In genomic region chrX:11437151-11437944, GRCm38 (mm10) we compare ENCODE assay signal across 10 mouse cellular contexts.
A peak's percentile ranks its signal among the peaks of the same experiment; 100 is the strongest.
DNase-seq lines count a peak whose midpoint lies in the region; ATAC-seq and TF ChIP-seq lines count a peak whose summit lies in the region.
"Had no signal": no experiment of that assay in that cellular context is flagged by ENCODE, and none has a peak within 500 bp of the region (broad histone marks: within the 10 kb centered on the region; RNA-seq: fewer than 3 reads in every experiment).

No protein-coding gene starts in this region.

- 0 out of 2 replicates have a peak overlapping the region, but pooled peaks have one; percentile 35 for H3K27ac ChIP-seq in stomach, postnatal 0 days (replicated peaks)
- H3K27ac ChIP-seq: liver, embryonic 14.5 days had no signal

- ATAC-seq in stomach, postnatal 0 days (ENCODE audit: low FRiP score, low TSS enrichment) = peak; percentile 29; the same call in 1 of the 2 replicates
- ATAC-seq in erythroid progenitor cell, adult 5-6 weeks (replicated peaks; ENCODE audit: low FRiP score, poor library complexity, severe bottlenecking) = no peak

- H3K27me3 ChIP-seq in stomach, postnatal 0 days (ENCODE audit: control insufficient read depth, insufficient read depth, low read length) = no peaks in the 10 kb centered on the region

- no peak overlapping the region for H3K9ac ChIP-seq in stomach, postnatal 0 days (ENCODE audit: low read length)
- H3K9ac ChIP-seq: liver, embryonic 14.5 days had no signal

- no peak for TF ChIP-seq EP300 in stomach, postnatal 0 days (optimal IDR thresholded peaks at IDR 0.05)

- no peak for TF ChIP-seq CTCF in stomach, postnatal 0 days (IDR thresholded peaks at IDR 0.05; ENCODE audit: low read depth)

- DNase-seq in adrenal gland, adult (ENCODE audit: inconsistent age in 2 of 2, low spot score in 1 of 2) = peak; percentile 19 to 52
- DNase-seq in adrenal gland, postnatal 10 days = no peak
- peak; percentile 7 for DNase-seq in left cerebral cortex, adult 11 months (ENCODE audit: low spot score)
- no peak for DNase-seq in left cerebral cortex, adult 18-20 months (ENCODE audit: low spot score in 2 of 2)
- DNase-seq in heart, postnatal 10 days = peak; percentile 35 to 46
- peak; percentile 24 for DNase-seq in left cerebral cortex, postnatal 4 days
- no peak for DNase-seq in stomach, postnatal 0 days (ENCODE audit: low spot score)

- no peak overlapping the region for H3K4me3 ChIP-seq in stomach, postnatal 0 days (ENCODE audit: low read depth, low read length)
- H3K4me3 ChIP-seq: erythroblast, embryonic 14.5 days had no signal

- H3K9me3 ChIP-seq in stomach, postnatal 0 days (ENCODE audit: control insufficient read depth, low read length) = no peaks in the 10 kb centered on the region

- 49% methylated on average over 12 of the region's 12 CpGs for WGBS in stomach, postnatal 0 days

- intact Hi-C loops in heart, postnatal 10 days (cut with DNase I) = no loop called here
- intact Hi-C loops in left cerebral cortex, postnatal 4 days (cut with DNase I) = no loop called here

- no peaks in the 10 kb centered on the region for H3K4me1 ChIP-seq in stomach, postnatal 0 days (replicated peaks; ENCODE audit: control insufficient read depth, insufficient read depth)

- H3K36me3 ChIP-seq in stomach, postnatal 0 days (ENCODE audit: control insufficient read depth, insufficient read depth, low read length) = no peaks in the 10 kb centered on the region

- no peak overlapping the region for H3K4me2 ChIP-seq in stomach, postnatal 0 days (replicated peaks; ENCODE audit: low read depth)

Comparison
In these comparisons a context has a peak if more than half of its experiments do, and no peak if none do; other contexts are left out.
1. DNase-seq: peak in adrenal gland, adult (2 of 2), left cerebral cortex, adult 11 months (single experiment), heart, postnatal 10 days (2 of 2) and left cerebral cortex, postnatal 4 days (single experiment); none in adrenal gland, postnatal 10 days (single experiment), left cerebral cortex, adult 18-20 months (0 of 2) and stomach, postnatal 0 days (single experiment).